Comparison of ENCODE assay signal across 33 mouse cellular contexts in genomic region chr17:72820425-72820824, GRCm38 (mm10). TPM values are rescaled to one million over a fixed set of nuclear protein-coding genes. Genes with fewer than 3 reads are reported as not detected.
DNase-seq lines count a peak whose midpoint lies in the region; ATAC-seq and TF ChIP-seq lines count a peak whose summit lies in the region.
"Had no signal": no experiment of that assay in that cellular context is flagged by ENCODE, and none has a peak within 500 bp of the region (broad histone marks: within the 10 kb centered on the region; RNA-seq: fewer than 3 reads in every experiment).

No protein-coding gene starts in this region.

- no peak overlapping the region for H3K27ac ChIP-seq in gastrocnemius, adult 2 months
- peak overlapping the region; percentile 10; the same call in 1 of the 2 replicates for H3K27ac ChIP-seq in heart, embryonic 15.5 days
- H3K27ac ChIP-seq in liver, embryonic 12.5 days = no peak overlapping the region
- H3K27ac ChIP-seq in forebrain, embryonic 14.5 days (ENCODE audit: low read depth, low read length) = no peak overlapping the region
- H3K27ac ChIP-seq: embryonic facial prominence, embryonic 10.5 days; embryonic facial prominence, embryonic 15.5 days; forebrain, embryonic 12.5 days; heart, adult 2 months; hindbrain, embryonic 12.5 days; hindbrain, postnatal 0 days; kidney, embryonic 15.5 days; layer of hippocampus, adult 2 months; midbrain, embryonic 13.5 days; stomach, embryonic 15.5 days had no signal

- no peak overlapping the region for H3K4me3 ChIP-seq in gastrocnemius, adult 2 months
- H3K4me3 ChIP-seq in heart, embryonic 15.5 days = no peak overlapping the region
- H3K4me3 ChIP-seq in liver, embryonic 12.5 days = no peak overlapping the region
- no peak overlapping the region for H3K4me3 ChIP-seq in myocyte
- H3K4me3 ChIP-seq in forebrain, embryonic 14.5 days (ENCODE audit: low read depth, low read length) = no peak overlapping the region
- H3K4me3 ChIP-seq: embryonic facial prominence, embryonic 10.5 days; embryonic facial prominence, embryonic 15.5 days; forebrain, embryonic 12.5 days; heart, adult 2 months; hindbrain, embryonic 12.5 days; kidney, embryonic 15.5 days; layer of hippocampus, adult 2 months; megakaryocyte, embryonic 14.5 days; midbrain, embryonic 13.5 days; stomach, embryonic 15.5 days had no signal

- peaks cover 9% of the 10 kb centered on the region for H3K4me1 ChIP-seq in heart, embryonic 15.5 days (replicated peaks)
- H3K4me1 ChIP-seq in liver, embryonic 12.5 days = peaks cover 6% of the 10 kb centered on the region; the same call in 1 of the 2 replicates
- H3K4me1 ChIP-seq in forebrain, embryonic 14.5 days (ENCODE audit: control insufficient read depth, insufficient read depth, low read length) = no peaks in the 10 kb centered on the region
- H3K4me1 ChIP-seq: embryonic facial prominence, embryonic 15.5 days; forebrain, embryonic 12.5 days; hindbrain, embryonic 12.5 days; kidney, embryonic 15.5 days; megakaryocyte, embryonic 14.5 days; midbrain, embryonic 13.5 days; stomach, embryonic 15.5 days had no signal

- H3K36me3 ChIP-seq in heart, embryonic 15.5 days = no peaks in the 10 kb centered on the region
- H3K36me3 ChIP-seq in liver, embryonic 12.5 days = no peaks in the 10 kb centered on the region
- H3K36me3 ChIP-seq in myocyte (ENCODE audit: control insufficient read depth, insufficient read depth) = no peaks in the 10 kb centered on the region
- H3K36me3 ChIP-seq in forebrain, embryonic 14.5 days (ENCODE audit: control insufficient read depth, insufficient read depth, low read length) = no peaks in the 10 kb centered on the region
- H3K36me3 ChIP-seq: embryonic facial prominence, embryonic 10.5 days; embryonic facial prominence, embryonic 15.5 days; forebrain, embryonic 12.5 days; G1E; hindbrain, embryonic 12.5 days; kidney, embryonic 15.5 days; midbrain, embryonic 13.5 days; stomach, embryonic 15.5 days had no signal

- no peaks in the 10 kb centered on the region for H3K79me2 ChIP-seq in myocyte (ENCODE audit: control insufficient read depth, insufficient read depth)

- H3K27me3 ChIP-seq in heart, embryonic 15.5 days = no peaks in the 10 kb centered on the region
- H3K27me3 ChIP-seq in liver, embryonic 12.5 days (replicated peaks) = no peaks in the 10 kb centered on the region
- H3K27me3 ChIP-seq in myocyte (ENCODE audit: control insufficient read depth, insufficient read depth, insufficient read length) = no peaks in the 10 kb centered on the region
- H3K27me3 ChIP-seq in forebrain, embryonic 14.5 days (replicated peaks; ENCODE audit: control insufficient read depth, insufficient read depth, low read length) = no peaks in the 10 kb centered on the region
- H3K27me3 ChIP-seq: embryonic facial prominence, embryonic 15.5 days; forebrain, embryonic 12.5 days; hindbrain, embryonic 12.5 days; kidney, embryonic 15.5 days; megakaryocyte, embryonic 14.5 days; midbrain, embryonic 13.5 days; stomach, embryonic 15.5 days had no signal

- no peaks in the 10 kb centered on the region for H3K9me3 ChIP-seq in heart, embryonic 15.5 days (replicated peaks)
- no peaks in the 10 kb centered on the region for H3K9me3 ChIP-seq in liver, embryonic 12.5 days (replicated peaks)
- no peaks in the 10 kb centered on the region for H3K9me3 ChIP-seq in forebrain, embryonic 14.5 days (replicated peaks; ENCODE audit: control insufficient read depth, low read length)
- H3K9me3 ChIP-seq: embryonic facial prominence, embryonic 10.5 days; embryonic facial prominence, embryonic 15.5 days; forebrain, embryonic 12.5 days; G1E; hindbrain, embryonic 12.5 days; kidney, embryonic 15.5 days; megakaryocyte, embryonic 14.5 days; midbrain, embryonic 13.5 days; stomach, embryonic 15.5 days had no signal

- peak; percentile 20 for DNase-seq in gastrocnemius, adult 2 months
- no peak for DNase-seq in gastrocnemius, postnatal 14 days
- no peak for DNase-seq in heart, adult 9 months (ENCODE audit: low spot score in 2 of 2)
- no peak for DNase-seq in liver
- DNase-seq in forebrain, embryonic 14.5 days (ENCODE audit: low spot score) = no peak
- DNase-seq: adrenal gland, postnatal 10 days; cerebellum, adult 8-10 months; cerebellum, postnatal 25 days; gastrocnemius, postnatal 36 days; kidney, adult 18-20 months; kidney, postnatal 36 days; left cerebral cortex, postnatal 4 days; lung, adult 18-20 months; lung, postnatal 4 days; retina, postnatal 1 day; right cerebral cortex, postnatal 14 days had no signal

- intact Hi-C loops in gastrocnemius, adult 2 months (cut with DNase I) = no loop called here
- intact Hi-C loops in gastrocnemius, postnatal 14 days (cut with DNase I; ENCODE audit: low total_unique reads) = no loop called here

- WGBS in heart, embryonic 15.5 days = 9% methylated on average over 4 of the region's 4 CpGs
- WGBS in liver, embryonic 12.5 days (ENCODE audit: insufficient replicate concordance) = 12% methylated on average over 4 of the region's 4 CpGs
- 70% methylated on average over 4 of the region's 4 CpGs for WGBS in forebrain, embryonic 14.5 days

- no peak overlapping the region for H3K4me2 ChIP-seq in heart, embryonic 15.5 days
- no peak overlapping the region for H3K4me2 ChIP-seq in liver, embryonic 12.5 days
- peak overlapping the region; percentile 40 for H3K4me2 ChIP-seq in myocyte (ENCODE audit: low read depth)
- H3K4me2 ChIP-seq in forebrain, embryonic 14.5 days (ENCODE audit: low read length) = no peak overlapping the region
- H3K4me2 ChIP-seq: embryonic facial prominence, embryonic 15.5 days; forebrain, embryonic 12.5 days; hindbrain, embryonic 12.5 days; kidney, embryonic 15.5 days; midbrain, embryonic 13.5 days; stomach, embryonic 15.5 days had no signal

- ATAC-seq in heart, embryonic 15.5 days (replicated peaks; ENCODE audit: insufficient number of reproducible peaks, insufficient read depth, low FRiP score, low read depth) = no peak; the same call in 1 of the 2 replicates
- 0 out of 2 replicates have a peak, but pooled peaks have one; percentile 49 for ATAC-seq in liver, embryonic 12.5 days
- ATAC-seq in forebrain, embryonic 14.5 days = no peak
- ATAC-seq: hindbrain, postnatal 0 days; lung, postnatal 0 days; midbrain, embryonic 13.5 days; Patski had no signal

- no peak for TF ChIP-seq POLR2A in myocyte (IDR thresholded peaks at IDR 0.05; ENCODE audit: insufficient read length, low read depth)

- H3ac ChIP-seq in myocyte (ENCODE audit: control insufficient read depth, insufficient read length) = no peak overlapping the region

- no peak for TF ChIP-seq CTCF in gastrocnemius, adult 2 months (IDR thresholded peaks at IDR 0.05)

- no peak overlapping the region for H3K9ac ChIP-seq in heart, embryonic 15.5 days
- H3K9ac ChIP-seq in liver, embryonic 12.5 days = no peak overlapping the region
- no peak overlapping the region for H3K9ac ChIP-seq in forebrain, embryonic 14.5 days (ENCODE audit: low read length)
- H3K9ac ChIP-seq: embryonic facial prominence, embryonic 15.5 days; forebrain, embryonic 12.5 days; hindbrain, embryonic 12.5 days; kidney, embryonic 15.5 days; midbrain, embryonic 13.5 days; stomach, embryonic 15.5 days had no signal

TF ChIP-seq in myocyte, 11 proteins besides CTCF, POLR2A, EP300 and RAD21:
- TF ChIP-seq USF1 (IDR thresholded peaks at IDR 0.05; ENCODE audit: low read depth) = no peak
- peak; percentile 71 for TF ChIP-seq TCF12 (IDR thresholded peaks at IDR 0.05; ENCODE audit: insufficient read depth, poor library complexity, severe bottlenecking)
- no peak for TF ChIP-seq POLR2AphosphoS2 (IDR thresholded peaks at IDR 0.05; ENCODE audit: insufficient read length, low read depth)
- no peak for TF ChIP-seq SRF (IDR thresholded peaks at IDR 0.05; ENCODE audit: control insufficient read depth, insufficient read length, low read depth)
- TF ChIP-seq TCF3 (IDR thresholded peaks at IDR 0.05; ENCODE audit: insufficient read length, low read depth) = peak; percentile 12
- no peak for TF ChIP-seq E2F4 (IDR thresholded peaks at IDR 0.05; ENCODE audit: insufficient read depth)
- no peak for TF ChIP-seq MAX (IDR thresholded peaks at IDR 0.05; ENCODE audit: low read depth)
- peak in 2 of 3 experiments; percentile 68 to 90 for TF ChIP-seq MYOG (IDR thresholded peaks at IDR 0.05; ENCODE audit: control insufficient read depth in 1 of 3, insufficient read depth in 1 of 3, insufficient read length in 2 of 3, low read depth in 2 of 3)
- peak in 2 of 3 experiments; percentile 70 to 82 for TF ChIP-seq MYOD1 (IDR thresholded peaks at IDR 0.05; ENCODE audit: control insufficient read depth in 1 of 3, insufficient read length in 2 of 3, low read depth in 2 of 3)
- TF ChIP-seq REST (IDR thresholded peaks at IDR 0.05; ENCODE audit: insufficient read depth, insufficient read length) = no peak

RNA-seq across cellular contexts. Expression of gene Ypel5, which starts 15.8 kb away (rescaled TPM):
- 10 to 100 TPM; 25.0 to 28.9 TPM for total RNA-seq in gastrocnemius, adult 2 months (2021)
- total RNA-seq in gastrocnemius, postnatal 14 days (2021) = 10 to 100 TPM; 21.5 to 23.7 TPM
- polyA plus RNA-seq in heart, embryonic 15.5 days (2015; fragmentation: Nextera tagmentation; extraction: Ambion mirVana) = 64.3 and 67.7 TPM in 2 replicates
- 69.6 and 73.8 TPM in 2 replicates for polyA plus RNA-seq in liver, embryonic 12.5 days (2016; fragmentation: Nextera tagmentation; extraction: Ambion mirVana)
- 23.9 TPM for polyA plus RNA-seq in myocyte (2012; fragmentation: generic; extraction: Trizol)
- 118 and 128 TPM in 2 replicates for polyA plus RNA-seq in forebrain, embryonic 14.5 days (2014; fragmentation: Nextera tagmentation; extraction: Ambion mirVana)
